Mouse (Mus musculus) retina, postnatal 1 day (tissue): Measurements from ENCODE around the gene Adora3.
"Not testable (repeated sequence)": the region's sequence is repeated elsewhere in the genome, so short reads cannot be mapped to it uniquely, and the experiment has no call there.

ENCODE experiments used
- DNase-seq: peaks from one replicate; pipeline ENCODE4 v3.0.0-alpha.2; 2012

The Adora3 gene

DNA sequence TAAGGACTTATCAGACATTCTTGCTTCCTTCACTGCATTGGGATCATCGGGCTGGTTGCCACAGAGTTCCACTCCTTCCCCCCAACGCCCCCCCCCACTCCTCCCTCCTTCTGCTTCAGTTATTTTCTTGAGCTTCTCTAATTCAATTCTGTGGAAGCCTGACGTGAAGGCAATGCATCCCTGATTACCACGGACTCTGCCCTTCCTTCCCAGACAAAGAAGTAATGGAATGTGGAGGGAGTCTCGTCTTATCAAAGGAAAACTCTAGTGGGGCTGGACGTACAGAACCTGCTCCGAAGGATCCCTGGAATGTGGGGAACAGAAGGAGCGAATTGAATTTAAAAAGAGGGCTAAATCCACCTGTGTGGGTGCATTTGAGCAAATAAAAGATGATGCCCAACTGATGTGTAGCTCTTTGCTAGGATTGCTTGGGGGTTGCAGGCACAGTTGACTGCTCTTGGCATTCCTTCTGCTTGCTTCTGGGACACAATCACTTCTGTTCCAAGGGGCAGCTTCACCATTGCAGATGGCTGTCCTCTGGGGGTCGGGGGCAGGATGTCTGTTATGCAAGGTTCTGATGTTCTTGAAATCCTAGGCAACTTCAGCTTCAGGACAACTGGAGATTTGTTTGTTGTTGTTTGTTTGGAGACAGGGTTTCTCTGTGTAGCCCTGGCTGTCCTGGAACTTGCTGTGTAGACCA is 37.4 kb downstream of the Adora3 start:
- peak; percentile 16 for DNase-seq

DNA sequence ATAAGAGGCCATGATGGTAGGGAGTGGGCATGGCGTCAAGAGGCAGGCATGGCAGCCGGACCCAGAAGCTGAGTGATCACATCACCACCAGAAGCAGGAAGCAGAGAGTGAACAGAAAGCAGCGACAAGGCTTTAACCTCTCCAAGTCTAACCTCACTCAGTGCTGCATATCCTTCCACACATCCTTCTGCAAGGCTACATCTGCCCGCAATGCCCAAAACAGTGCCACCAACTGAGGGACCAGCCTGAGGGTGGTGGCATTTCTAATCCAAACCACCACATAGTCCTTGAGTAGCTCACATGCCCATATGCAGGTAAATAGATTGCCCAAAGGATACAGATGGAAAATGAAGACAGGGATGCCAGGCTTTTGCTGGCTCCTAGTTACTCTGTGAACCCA is 38.3 kb downstream of the Adora3 start:
- no peak for DNase-seq

DNA sequence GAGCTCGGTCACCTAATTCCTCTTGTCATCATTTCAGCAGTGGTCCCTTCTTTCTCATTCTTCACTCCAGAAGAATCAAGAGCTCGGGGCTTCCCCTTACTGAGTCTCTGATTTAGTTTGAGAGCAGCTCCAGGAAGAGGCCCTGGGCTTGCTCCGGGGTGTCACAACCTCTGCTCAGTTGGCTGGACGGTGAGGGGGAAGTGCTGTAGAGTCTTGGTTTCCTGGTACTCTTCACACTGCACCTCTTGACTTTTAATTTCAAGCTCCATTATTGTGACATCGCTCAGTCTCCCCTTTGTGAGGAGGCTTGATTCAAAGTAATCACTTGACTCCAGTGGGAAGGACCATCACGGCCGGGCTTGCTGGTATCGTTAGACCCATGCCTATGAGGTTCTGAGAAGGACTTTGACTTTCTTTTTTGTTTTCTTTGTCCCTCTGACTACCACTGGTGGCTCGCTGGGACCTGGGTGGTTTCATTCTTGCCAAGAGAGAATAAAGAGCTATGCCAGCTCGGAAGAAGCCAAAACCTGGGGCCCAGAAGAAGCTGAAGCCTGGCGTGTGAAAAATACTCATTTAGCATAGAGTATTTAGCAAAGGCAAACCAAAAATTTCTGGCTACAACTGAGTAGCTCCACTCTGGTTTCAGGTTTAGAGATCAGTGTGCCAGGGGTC is 40.0 kb downstream of the Adora3 start:
- DNase-seq, result no peak

DNA sequence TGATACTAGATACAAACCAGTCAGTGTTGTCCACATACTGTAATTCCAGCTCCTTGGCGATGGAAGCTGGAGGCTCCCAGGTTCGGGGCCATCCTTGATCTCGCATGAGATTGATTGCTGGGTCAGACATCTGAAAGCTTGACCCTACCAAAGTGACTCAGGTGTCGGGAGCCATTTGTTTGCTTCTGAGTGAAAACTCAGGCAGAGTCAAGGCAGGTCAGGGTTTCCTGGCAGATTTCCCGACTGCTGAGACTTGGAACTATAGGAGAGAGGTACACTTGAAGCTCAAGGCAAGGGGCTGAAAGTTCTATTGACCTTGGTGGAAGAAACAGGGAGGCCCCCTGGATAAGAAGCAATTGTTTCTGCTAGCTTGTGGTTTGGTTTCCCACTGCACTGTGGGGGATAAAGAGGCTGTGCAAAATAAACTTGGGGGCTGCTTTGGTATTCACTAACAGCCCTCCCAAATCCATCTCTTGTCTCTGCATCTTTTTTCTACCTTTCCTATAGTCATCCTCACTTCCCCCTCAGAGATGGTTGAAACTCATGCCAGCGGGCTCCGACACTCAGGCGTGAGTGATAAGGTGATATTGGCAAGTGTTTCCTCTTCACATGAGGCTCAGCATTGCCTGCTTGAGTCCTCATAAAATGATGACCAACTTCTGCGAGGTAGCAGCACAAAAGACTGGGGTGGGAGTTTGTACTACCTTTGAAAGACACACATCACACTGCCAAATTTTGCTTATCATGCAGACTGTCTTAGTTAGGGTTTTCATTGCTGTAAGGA is 41.6 kb downstream of the Adora3 start:
- DNase-seq, result no peak

DNA sequence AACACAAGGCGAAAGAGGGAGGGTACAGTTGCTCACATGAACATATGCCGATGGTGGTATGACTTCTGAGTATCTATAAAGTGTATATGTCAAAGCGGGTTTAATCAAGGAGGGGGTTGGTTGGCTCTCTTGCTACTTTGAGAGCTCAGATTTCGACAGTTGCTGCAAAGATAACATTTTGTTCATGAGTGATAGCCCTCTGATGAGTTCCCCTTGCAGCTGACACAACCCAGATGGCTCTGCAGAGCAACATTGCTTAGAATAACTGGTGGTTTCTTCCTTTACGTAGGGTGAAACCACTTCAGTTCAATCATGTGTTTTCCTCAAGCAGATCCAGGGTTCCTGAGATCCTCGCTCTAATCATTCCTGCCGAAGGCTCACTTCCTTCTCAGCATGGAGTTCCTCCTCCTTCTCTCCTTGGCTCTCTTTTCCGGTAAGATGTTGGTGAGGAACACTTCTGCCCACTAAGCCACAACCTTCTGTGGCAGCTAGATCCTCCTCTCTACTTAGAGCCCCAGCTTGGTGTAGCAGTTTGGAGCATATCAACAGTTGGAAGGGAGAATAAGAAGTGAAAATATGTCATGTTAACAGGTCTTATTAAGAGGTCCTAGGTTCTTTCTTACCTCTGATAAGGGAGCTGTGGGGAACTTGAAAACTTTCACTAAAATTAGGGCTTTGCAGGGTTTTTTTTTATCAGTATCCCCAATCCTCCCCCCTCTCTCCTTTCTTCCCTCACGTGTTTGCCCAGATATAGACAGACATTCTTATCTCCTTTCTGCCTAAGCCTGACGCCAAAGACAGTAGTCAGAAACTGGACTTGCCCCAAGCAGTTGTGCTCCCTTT is 43.4 kb downstream of the Adora3 start:
- no peak for DNase-seq

DNA sequence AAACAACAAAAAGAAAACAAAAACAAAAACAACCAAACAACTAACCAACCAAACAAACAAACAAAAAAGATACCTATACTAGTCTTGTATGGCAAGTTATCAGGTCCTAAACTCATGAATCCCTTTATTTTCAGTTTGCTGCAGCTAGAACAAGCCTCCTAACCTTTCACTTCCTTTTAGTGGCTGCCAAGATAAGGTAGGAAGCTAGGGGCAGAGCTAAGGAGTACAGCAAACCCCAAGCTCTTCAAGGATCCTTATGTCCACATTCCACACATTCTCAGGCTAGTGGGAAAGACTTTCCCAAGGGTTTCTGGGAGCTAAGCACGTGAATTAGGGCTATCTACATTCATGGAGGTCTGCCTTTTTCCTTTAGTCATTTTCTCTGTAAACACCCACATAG is 44.6 kb downstream of the Adora3 start:
- no peak for DNase-seq

DNA sequence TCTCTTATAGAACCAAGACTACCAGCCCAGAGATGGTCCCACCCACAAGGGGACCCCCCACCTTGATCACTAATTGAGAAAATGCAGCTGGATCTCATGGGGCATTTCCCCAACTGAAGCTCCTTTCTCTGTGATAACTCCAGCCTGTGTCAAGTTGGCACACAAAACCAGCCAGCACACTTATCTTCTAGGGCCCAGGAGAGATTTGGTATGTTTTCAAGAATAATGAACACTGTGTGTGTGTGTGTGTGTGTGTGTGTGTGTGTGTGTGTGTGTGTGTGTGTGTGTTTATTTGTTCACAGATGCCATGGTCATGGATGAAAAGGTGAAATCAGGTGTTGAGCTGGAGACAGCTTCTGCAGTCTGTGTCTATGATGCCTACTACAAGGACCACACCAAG is 45.8 kb downstream of the Adora3 start:
- not testable (repeated sequence) for DNase-seq

DNA sequence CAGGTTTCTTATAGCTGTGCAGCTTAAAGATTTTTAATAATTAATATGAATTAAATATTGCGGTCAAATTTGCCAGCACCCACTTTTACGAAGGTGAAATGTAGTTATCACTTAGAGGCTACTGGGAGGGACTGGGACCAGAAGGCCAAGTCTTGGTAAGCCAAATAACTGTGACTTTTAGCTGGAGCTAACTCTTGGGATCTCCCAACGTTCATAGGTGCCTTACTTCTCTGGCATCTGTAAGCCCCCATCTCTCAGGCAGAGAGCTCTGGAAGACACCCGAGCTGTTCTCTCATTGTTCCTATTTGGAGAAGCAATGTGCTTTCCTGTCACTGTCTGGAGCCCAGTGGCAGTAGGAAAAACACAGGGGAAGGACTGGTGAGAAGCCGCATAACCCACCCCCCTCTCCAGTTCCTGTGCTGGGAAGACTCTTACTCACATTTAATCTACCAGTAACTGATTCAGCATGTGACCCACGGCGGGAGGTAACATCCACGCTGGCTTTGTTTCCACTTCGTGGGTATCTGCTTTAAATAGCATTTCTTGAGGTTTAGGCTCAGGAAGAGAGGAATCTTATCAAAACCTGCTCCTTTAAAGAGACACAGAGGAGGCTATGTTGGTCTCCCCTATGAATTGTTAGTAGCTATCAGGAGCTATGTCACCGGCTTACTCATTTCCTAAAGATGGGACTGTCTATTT is 47.1 kb downstream of the Adora3 start:
- no peak for DNase-seq

DNA sequence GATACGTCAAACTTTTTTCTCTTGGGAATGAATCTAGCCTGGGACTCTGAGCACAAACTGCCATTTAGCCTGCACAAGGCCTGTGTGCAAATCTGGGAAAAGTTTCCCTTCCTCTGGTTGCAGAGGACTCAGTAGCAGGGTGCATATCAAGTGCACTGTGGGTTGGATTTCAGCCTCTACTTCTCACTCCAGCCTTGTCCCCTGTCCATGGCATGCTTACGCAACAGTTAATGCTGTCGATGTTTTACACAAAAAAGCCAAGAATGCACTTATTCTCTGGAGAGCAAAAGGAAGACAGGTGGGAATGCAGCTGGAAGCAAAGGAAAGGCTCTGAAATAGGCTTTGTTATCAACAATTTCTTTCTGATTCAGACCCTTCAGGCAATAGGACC is 47.7 kb downstream of the Adora3 start:
- DNase-seq, result no peak

DNA sequence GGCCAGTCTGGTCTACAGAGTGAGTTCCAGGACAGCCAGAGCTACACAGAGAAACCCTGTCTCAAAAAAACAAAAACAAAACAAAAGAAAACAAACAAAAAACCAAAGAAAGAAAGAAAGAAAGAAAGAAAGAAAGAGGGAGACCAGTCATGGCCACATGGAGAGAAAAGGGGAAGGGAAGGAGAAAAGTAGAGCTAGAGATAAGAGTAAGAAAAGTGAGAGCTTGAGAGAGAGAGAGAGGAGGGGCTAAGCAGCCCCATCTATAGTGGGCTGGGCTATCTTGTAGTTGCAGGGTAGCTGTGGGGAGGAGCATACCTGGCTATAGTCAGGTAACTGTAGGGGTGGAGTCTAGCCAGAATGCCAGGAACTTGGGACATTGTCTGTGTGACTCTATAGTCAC is 50.1 kb downstream of the Adora3 start:
- not testable (repeated sequence) for DNase-seq

DNA sequence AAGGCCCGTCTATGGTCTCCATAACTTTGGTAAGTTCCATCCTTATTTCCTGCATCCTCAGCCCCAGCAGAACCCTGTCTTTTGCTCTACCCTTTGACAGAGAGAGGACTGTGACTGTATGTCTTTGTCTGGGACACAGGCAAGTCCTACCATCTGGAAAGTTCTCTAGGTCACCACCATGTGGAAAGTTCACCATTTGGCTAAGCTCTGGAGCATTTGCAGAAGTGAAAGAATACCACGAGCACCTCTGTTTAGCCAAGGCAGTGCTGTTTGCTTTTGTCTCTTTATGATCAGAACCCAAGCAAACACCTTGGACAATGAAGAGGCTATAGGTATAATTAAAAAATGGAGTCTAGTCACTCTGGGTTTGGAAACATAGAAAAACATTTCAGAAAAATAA is 51.3 kb downstream of the Adora3 start:
- no peak for DNase-seq

DNA sequence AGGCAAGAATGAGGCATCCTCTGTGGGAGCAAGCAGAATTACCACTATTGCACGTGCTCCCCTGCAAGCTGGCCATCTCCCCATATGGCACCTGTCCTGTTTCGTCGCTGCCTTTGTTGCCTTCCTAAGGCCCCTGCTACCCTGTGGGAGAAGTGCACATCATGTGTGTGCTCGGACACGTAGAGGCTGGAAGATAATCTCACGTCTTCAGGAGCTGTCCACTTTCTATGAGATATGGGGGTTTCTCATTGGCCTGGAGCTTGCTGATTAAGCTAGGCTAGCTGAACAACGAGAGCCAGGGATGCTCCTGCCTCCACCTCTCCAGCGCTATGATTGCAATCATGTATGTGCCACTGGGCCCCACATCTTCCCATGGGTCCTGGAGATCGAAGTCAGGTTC is 54.0 kb downstream of the Adora3 start:
- DNase-seq, result no peak

DNA sequence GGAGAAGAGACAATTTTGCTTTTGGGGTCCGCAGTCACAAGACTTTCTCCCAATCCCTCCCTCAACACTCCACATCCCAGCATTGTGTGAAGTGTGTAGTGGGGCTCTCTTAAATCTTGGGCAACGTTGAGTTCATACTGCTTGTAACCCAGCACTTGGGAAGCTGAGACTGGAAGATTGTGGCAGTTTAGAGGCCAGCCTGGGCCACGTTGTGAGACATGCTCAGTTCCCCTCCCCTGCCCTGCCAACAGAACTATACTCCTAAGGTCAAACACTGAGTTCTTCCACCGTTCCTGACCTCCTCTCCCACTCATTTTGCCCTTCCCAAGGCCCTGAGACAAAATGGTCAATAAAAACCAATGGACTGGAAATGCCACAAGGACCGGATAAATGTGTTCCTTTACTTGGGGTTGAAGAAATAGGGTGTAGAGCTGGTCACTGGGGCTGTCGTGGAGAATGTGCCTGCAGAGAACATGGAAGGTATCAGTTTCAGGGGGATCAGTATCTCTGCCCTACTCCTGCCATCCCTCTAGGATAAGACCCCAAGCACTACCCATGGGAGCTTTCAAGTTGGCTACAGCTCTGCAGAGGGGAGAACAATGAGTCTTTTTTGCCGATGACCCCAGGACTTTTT is 57.0 kb downstream of the Adora3 start:
- no peak for DNase-seq

DNA sequence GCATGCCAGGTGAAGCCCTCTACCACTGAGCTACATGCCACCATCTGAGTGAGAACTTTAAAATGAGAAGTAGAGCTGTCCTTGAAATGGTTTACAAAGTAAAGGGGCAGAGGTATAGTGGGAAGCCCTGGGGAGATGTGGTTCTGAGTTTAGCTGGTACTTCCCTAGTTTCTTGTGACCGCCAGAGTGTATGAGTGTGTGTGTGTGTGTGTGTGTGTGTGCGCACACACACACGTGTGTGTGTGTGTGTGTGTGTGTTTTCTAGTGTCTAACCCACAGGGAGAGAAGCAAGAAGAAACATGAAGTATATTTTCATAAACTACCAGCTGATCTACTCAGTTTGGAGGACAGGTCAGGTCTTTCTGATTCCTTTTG is 57.5 kb downstream of the Adora3 start:
- DNase-seq, result no peak

DNA sequence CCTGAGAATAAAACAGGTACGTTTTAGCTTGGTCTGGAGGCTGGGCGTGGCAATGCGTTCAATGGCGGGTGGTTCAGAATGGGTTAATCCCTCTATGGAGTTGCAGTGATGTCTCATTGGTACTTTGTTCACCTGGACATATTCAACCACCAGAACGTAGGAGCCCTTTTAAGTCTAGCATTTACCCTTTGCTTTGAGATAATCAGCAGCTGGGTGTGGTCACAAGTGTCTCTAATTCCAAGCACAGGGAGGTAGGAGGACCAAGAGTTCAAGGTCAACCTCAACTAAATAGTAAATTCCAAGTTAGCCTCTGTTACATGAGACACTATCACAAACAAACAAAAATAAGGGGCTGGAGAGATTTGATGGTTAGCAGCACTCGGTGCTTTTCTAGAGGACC is 58.1 kb downstream of the Adora3 start:
- DNase-seq, result no peak

DNA sequence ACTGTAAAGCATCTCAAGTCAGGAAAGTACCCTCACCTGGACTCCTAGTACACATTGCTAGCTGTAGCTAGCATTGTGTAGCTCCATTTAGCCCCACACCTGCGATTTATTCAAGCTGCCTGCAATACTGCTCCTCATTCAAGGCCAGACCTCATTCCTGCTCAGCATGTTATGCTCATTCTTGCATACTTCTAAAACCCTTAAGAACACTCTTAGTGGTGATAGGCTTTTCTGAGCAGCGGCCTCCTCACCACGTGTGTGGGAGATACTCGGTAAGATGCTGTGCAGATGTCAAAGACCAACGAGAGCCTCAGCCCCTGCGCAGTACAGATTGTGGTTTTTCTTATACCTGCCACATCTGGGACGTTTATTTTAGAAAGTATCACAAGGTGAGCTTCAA is 59.2 kb downstream of the Adora3 start:
- DNase-seq, result no peak

DNA sequence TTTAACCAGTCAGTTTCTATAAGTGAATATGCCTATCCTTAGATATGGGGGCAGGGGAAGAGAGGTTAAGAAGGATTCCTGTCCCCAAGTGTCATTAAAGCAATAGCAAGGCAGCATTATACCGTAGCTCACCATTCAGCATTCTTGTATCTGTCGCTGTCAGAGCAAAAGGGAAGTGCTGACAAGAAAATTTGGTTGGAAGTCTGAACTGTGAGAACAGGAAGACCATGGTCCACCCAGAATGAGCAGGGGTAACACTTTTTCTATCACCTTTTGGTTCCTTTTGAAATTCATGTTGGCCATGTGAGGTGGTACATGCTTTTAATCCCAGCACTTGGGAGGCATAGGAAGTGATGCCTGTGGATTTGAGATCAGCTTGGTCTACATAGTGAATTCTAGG is 60.4 kb downstream of the Adora3 start:
- DNase-seq, result no peak

DNA sequence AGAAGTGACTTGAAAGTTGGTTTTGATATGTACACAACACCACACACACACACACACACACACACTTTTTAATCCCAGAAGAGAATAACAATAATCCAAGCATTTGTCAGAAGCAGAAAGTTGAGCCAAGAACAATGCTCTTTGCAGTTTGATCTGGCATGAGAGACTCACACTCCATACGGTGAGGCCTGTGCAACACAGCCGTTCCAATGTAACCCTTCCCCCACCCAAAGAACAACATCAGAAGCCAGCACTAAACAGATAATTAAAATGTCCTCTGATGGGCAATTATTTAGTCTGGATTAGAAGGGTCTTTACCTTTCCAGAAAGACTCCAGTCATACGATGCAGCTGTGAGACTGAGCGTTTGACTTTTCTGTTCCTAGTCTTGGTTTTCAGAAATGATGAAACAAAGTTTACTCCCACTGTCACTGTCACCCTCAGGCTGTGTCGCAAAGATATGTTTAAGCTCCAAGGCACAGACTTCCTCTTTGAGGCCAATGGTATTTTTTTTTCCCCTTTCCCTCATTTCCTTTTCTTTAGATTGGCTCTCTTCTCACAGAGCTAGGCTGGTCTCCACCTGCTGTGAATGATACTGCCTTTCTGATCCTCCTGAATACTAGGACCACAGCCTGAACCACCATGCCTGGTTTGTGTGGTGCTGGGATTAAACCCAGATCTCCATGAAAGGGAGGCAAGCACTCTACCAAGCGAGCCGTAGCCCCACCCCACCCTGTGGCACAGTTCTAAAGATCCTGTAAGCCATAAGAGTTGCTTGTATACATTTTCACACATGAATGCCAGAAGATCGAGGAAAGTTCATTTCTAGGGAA is 61.8 kb downstream of the Adora3 start, which contains the start of gene I830077J02Rik:
TSS of gene I830077J02Rik (minus strand) at position 425 of the 832 bp plus-strand sequence.
- DNase-seq, result no peak

DNA sequence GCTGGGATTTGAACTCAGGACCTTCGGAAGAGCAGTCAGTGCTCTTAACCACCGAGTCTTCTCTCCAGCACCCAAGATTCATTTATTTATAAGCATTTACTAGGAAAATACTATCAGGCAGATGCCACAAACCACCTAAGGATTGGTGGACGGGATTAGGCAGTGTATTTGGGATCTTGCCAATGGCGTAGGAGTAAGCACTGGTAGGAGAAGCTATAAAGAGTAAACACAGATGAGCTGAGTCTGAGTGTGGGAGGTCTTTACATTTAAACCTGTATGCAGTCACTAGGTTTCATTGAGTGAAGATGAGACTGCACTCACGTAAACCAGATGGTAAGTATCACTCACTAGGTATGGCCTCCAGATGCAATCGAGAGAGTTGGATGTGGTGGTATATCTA is 63.3 kb downstream of the Adora3 start:
- DNase-seq, result no peak

DNA sequence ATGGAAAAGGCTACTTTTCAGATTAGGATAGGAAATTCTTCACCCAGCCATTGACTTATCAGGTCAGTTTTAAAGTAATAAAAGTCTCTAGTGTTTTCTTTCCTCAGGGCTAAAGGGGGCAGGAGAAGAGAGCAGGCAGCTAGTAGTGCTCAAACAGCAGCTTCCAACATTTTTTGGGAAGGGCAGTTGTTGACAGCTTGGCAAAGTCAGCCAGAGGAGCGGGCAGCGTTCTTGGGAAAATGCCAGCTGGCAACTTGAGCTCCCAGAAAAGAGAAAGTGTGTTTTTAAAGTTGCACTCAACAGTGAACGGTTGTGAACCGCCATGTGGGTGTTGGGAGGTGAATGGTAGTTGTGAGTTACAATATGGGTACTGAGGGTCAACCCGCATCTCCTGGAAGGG is 64.4 kb downstream of the Adora3 start:
- no peak for DNase-seq

DNA sequence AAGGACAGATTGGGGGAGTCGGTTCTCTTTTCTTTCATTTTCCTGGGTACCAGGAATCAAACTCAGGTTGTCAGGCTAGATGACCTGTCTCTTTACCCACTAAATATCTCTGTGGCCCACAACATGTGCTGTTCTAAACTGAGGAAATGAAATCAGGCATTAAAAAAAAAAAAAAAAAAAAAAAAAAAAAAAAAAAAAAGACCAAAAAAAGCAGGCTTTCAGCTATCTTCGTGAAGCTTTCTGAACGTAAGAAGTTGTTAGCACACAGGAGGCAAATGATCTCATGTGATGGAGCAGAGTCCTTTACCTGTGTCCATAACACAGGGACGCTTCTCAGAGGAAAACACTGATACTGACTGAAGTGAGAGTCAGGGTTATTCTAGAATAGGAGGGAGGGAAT is 65.5 kb downstream of the Adora3 start:
- DNase-seq, result no peak
